Comparison of ENCODE assay signal across 8 mouse cellular contexts in the genomic region with DNA sequence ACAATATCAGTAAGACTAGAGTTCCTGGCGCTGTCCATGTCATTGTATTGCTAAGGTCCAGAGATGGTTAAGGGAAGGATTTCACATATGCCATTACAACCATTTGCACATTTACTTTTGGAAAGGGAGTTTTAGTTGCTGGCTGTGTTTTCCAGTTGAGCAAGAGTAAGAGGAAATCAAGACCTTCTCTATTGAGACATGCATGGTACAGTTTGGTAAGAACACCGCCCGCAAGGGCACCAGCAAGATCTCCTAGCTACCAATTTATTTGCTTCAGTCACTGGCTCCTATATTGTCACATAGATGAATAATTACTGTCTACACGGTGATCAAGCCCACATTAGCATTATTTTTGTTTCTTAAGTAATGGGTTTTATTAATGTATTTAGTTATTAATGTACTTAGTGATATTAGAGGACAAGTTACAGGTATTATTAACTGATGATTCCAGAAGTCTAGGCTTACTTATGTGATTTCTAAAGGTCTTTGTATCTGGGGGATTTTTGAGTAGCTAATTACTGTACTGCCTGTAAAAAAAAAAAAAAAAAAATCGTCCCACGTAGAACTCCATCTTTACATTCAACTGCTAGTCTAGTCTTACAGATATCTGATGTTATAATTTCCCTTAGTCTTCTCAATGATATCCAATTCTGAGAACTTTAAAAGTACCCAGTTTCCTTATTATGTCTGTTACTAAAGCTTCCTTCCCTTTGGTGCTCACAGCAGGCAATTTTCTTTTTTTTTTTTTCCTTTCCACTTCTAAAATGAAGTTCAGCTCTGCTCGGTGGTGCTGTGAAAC. TPM values are rescaled to one million over a fixed set of nuclear protein-coding genes. Genes with fewer than 3 reads are reported as not detected.
DNase-seq lines count a peak whose midpoint lies in the region; ATAC-seq and TF ChIP-seq lines count a peak whose summit lies in the region.

No protein-coding gene starts in this region.

- H3K36me3 ChIP-seq in neural tube, embryonic 11.5 days (ENCODE audit: control insufficient read depth, insufficient read depth, low read length), result no peaks in the 10 kb centered on the region
- no peaks in the 10 kb centered on the region for H3K36me3 ChIP-seq in forebrain, embryonic 10.5 days (replicated peaks)
- no peaks in the 10 kb centered on the region for H3K36me3 ChIP-seq in liver, adult 2 months (ENCODE audit: control insufficient read depth, insufficient read depth, low read length)
- H3K36me3 ChIP-seq in small intestine, adult 2 months (ENCODE audit: control insufficient read depth, insufficient read depth, low read length), result 0 out of 2 replicates have a peak, but pooled peaks cover 1% of the 10 kb centered on the region

- no peak for DNase-seq in neural tube, embryonic 11.5 days (ENCODE audit: low spot score)
- DNase-seq in neural tube, embryonic 10.5 days (ENCODE audit: extremely low spot score, low spot score), result no peak
- no peak for DNase-seq in forebrain, embryonic 10.5 days (ENCODE audit: extremely low spot score, low spot score)
- peak; percentile 31 for DNase-seq in liver, adult 2 months (ENCODE audit: extremely low read depth, low read depth, low spot score)
- no peak for DNase-seq in B cell, adult 2 months
- no peak for DNase-seq in layer of hippocampus, postnatal 25 days (ENCODE audit: extremely low spot score in 1 of 2, low spot score in 1 of 2)
- DNase-seq in cerebellum, postnatal 36 days, result no peak

- no peaks in the 10 kb centered on the region for H3K4me1 ChIP-seq in neural tube, embryonic 11.5 days (ENCODE audit: control insufficient read depth, insufficient read depth, low read length)
- H3K4me1 ChIP-seq in forebrain, embryonic 10.5 days, result peaks cover 9% of the 10 kb centered on the region
- H3K4me1 ChIP-seq in liver, adult 2 months (ENCODE audit: control insufficient read depth, insufficient read depth, low read length), result peaks cover 7% of the 10 kb centered on the region; the same call in 1 of the 2 replicates
- H3K4me1 ChIP-seq in small intestine, adult 2 months (ENCODE audit: control insufficient read depth, insufficient read depth, insufficient read length, low read length), result peaks cover 16% of the 10 kb centered on the region; the same call in 1 of the 2 replicates

- H3K27me3 ChIP-seq in neural tube, embryonic 11.5 days (ENCODE audit: control insufficient read depth, insufficient read depth, low read length), result no peaks in the 10 kb centered on the region
- H3K27me3 ChIP-seq in forebrain, embryonic 10.5 days (ENCODE audit: poor library complexity, severe bottlenecking), result peaks cover 40% of the 10 kb centered on the region
- no peaks in the 10 kb centered on the region for H3K27me3 ChIP-seq in liver, adult 2 months (ENCODE audit: control insufficient read depth, insufficient read depth, low read length)
- no peaks in the 10 kb centered on the region for H3K27me3 ChIP-seq in small intestine, adult 2 months (ENCODE audit: control insufficient read depth, insufficient read depth, low read length)

- no peak for TF ChIP-seq POLR2A in liver, adult 2 months (IDR thresholded peaks at IDR 0.05; ENCODE audit: extremely low read depth, insufficient read depth, low read length)
- no peak for TF ChIP-seq POLR2A in small intestine, adult 2 months (IDR thresholded peaks at IDR 0.05; ENCODE audit: low read depth, low read length)

- WGBS in neural tube, embryonic 11.5 days, result 40% methylated on average over 7 of the region's 7 CpGs
- WGBS in forebrain, embryonic 10.5 days, result 46% methylated on average over 7 of the region's 7 CpGs
- WGBS in liver, adult 2 months, result 37% methylated on average over 7 of the region's 7 CpGs
- WGBS in small intestine, adult 2 months, result 34% methylated on average over 7 of the region's 7 CpGs

- no peak for ATAC-seq in neural tube, embryonic 11.5 days (ENCODE audit: insufficient read depth, low FRiP score, low TSS enrichment)

- H3K9me3 ChIP-seq in neural tube, embryonic 11.5 days (ENCODE audit: control insufficient read depth, low read length), result no peaks in the 10 kb centered on the region
- H3K9me3 ChIP-seq in forebrain, embryonic 10.5 days, result no peaks in the 10 kb centered on the region

- no peak overlapping the region; the same call in 1 of the 2 replicates for H3K9ac ChIP-seq in neural tube, embryonic 11.5 days (ENCODE audit: low read length)
- H3K9ac ChIP-seq in liver, adult 2 months (ENCODE audit: low read depth, low read length), result peak overlapping the region; percentile 80

- TF ChIP-seq CTCF in liver, adult 2 months (IDR thresholded peaks at IDR 0.05; ENCODE audit: low read depth, low read length), result no peak
- TF ChIP-seq CTCF in small intestine, adult 2 months (IDR thresholded peaks at IDR 0.05; ENCODE audit: extremely low read depth, insufficient read length, insufficient replicate concordance, low read depth, low read length), result no peak

- H3K4me2 ChIP-seq in neural tube, embryonic 11.5 days (ENCODE audit: low read depth), result peak overlapping the region; percentile 77

- H3K4me3 ChIP-seq in neural tube, embryonic 11.5 days (ENCODE audit: low read depth, low read length), result peak overlapping the region; percentile 78
- H3K4me3 ChIP-seq in forebrain, embryonic 10.5 days, result peak overlapping the region; percentile 77
- peak overlapping the region; percentile 74 for H3K4me3 ChIP-seq in liver, adult 2 months (ENCODE audit: insufficient read depth, low read depth, low read length)
- H3K4me3 ChIP-seq in small intestine, adult 2 months (ENCODE audit: low read depth, low read length), result peak overlapping the region; percentile 85

- H3K79me2 ChIP-seq in liver, adult 2 months (ENCODE audit: control insufficient read depth, insufficient read depth, low read length), result no peaks in the 10 kb centered on the region; the same call in 1 of the 2 replicates

- no peak overlapping the region for H3K27ac ChIP-seq in neural tube, embryonic 11.5 days (ENCODE audit: low read depth, low read length)
- H3K27ac ChIP-seq in forebrain, embryonic 10.5 days, result peak overlapping the region; percentile 84; the same call in 1 of the 2 replicates
- peak overlapping the region; percentile 34 for H3K27ac ChIP-seq in liver, adult 2 months (replicated peaks; ENCODE audit: insufficient read depth, low read depth, low read length)
- peak overlapping the region; percentile 84 for H3K27ac ChIP-seq in small intestine, adult 2 months (ENCODE audit: insufficient read depth, low read depth, low read length)

RNA-seq across cellular contexts. Expression of a gene that starts 0.9 kb away (rescaled TPM):
- polyA plus RNA-seq in neural tube, embryonic 11.5 days (2014; fragmentation: Nextera tagmentation; extraction: Ambion mirVana), result 7.1 and 9.0 TPM in 2 replicates
- 2.2 and 2.6 TPM in 2 replicates for polyA plus RNA-seq in forebrain, embryonic 10.5 days (2016; fragmentation: Nextera tagmentation; extraction: Ambion mirVana)
- total RNA-seq in liver, adult 2 months (2014; rRNA removed), result 3.2 and 3.3 TPM in 2 replicates
- polyA plus RNA-seq in liver, adult 2 months (2012; rRNA removed), result 1.1 and 1.2 TPM in 2 replicates
- 2.3 and 3.6 TPM in 2 replicates for polyA plus RNA-seq in small intestine, adult 2 months (2012; rRNA removed)
- 1 to 10 TPM; 3.1 TPM for total RNA-seq in layer of hippocampus, postnatal 25 days (2021)

RNA-seq across cellular contexts. Expression of a gene that starts 57.9 kb away (rescaled TPM):
- 71.2 and 78.0 TPM in 2 replicates for polyA plus RNA-seq in neural tube, embryonic 11.5 days (2014; fragmentation: Nextera tagmentation; extraction: Ambion mirVana)
- polyA plus RNA-seq in forebrain, embryonic 10.5 days (2016; fragmentation: Nextera tagmentation; extraction: Ambion mirVana), result 53.1 and 57.8 TPM in 2 replicates
- 20.6 and 21.1 TPM in 2 replicates for total RNA-seq in liver, adult 2 months (2014; rRNA removed)
- polyA plus RNA-seq in liver, adult 2 months (2012; rRNA removed), result 10.0 and 21.4 TPM in 2 replicates
- 14.8 and 38.8 TPM in 2 replicates for polyA plus RNA-seq in small intestine, adult 2 months (2012; rRNA removed)
- 10 to 100 TPM; 74.9 to 77.4 TPM for total RNA-seq in layer of hippocampus, postnatal 25 days (2021)
